Mouse (Mus musculus) gastrocnemius, adult 18-20 months (tissue): ENCODE measurements at regions not wholly inside any gene's neighbourhood (a gene's known extent, or its start where the extent isn't known, plus 50 kb on each side); places are given as distances from the start of the nearest gene placed in this dataset.

Source experiments
- DNase-seq: peaks from one replicate; pipeline ENCODE4 v3.0.0; 2021; ENCODE audit warnings: low spot score

- DNase-seq = no peak
Measured at GRCm38 (mm10) chr5:72245382-72245781, 77.4 kb upstream of the Commd8 start.

- DNase-seq = peak; percentile 36
Measured at GRCm38 (mm10) chr5:72244134-72244533, 76.1 kb upstream of the Commd8 start.

GRCm38 (mm10) chr5:72242981-72243380 is 75.0 kb upstream of the Commd8 start:
- no peak for DNase-seq

GRCm38 (mm10) chr5:72241451-72241850 is 73.5 kb upstream of the Commd8 start:
- no peak for DNase-seq

- DNase-seq = no peak
Measured at GRCm38 (mm10) chr5:72240271-72240670, 72.3 kb upstream of the Commd8 start.

GRCm38 (mm10) chr5:72227002-72227401 is 59.0 kb upstream of the Commd8 start:
- DNase-seq = no peak

GRCm38 (mm10) chr5:72225576-72226298 is 57.7 kb upstream of the Commd8 start:
- DNase-seq = no peak

- no peak for DNase-seq
Measured at GRCm38 (mm10) chr5:72225056-72225455, 57.1 kb upstream of the Commd8 start.

GRCm38 (mm10) chr5:72224551-72224966 is 56.6 kb upstream of the Commd8 start:
- no peak for DNase-seq

- DNase-seq = no peak
Measured at GRCm38 (mm10) chr5:72222902-72223301, 54.9 kb upstream of the Commd8 start.

GRCm38 (mm10) chr5:72219697-72220096 is 51.7 kb upstream of the Commd8 start:
- no peak for DNase-seq

- no peak for DNase-seq
Measured at GRCm38 (mm10) chr5:72219248-72219647, 51.3 kb upstream of the Commd8 start.
